Mouse (Mus musculus): ENCODE measurements around the gene Sncb.
A peak's percentile ranks its signal among the peaks of the same experiment; 100 is the strongest.

Sncb gene

GRCm38 (mm10) chr13:54783235-54783634, 16.8 kb upstream of the Sncb start:
- peak; percentile 93 for DNase-seq (ENCODE audit: low read depth, low spot score)

- DNase-seq (ENCODE audit: low read depth, low spot score), result no peak
Observed at GRCm38 (mm10) chr13:54781086-54781485, 14.7 kb upstream of the Sncb start.

- no peak for DNase-seq (ENCODE audit: low read depth, low spot score)
Observed at GRCm38 (mm10) chr13:54780592-54780991, 14.2 kb upstream of the Sncb start.

- no peak for DNase-seq (ENCODE audit: low read depth, low spot score)
Observed at GRCm38 (mm10) chr13:54767012-54767411, 617 bp upstream of the Sncb start.

- no peak for DNase-seq (ENCODE audit: low read depth, low spot score)
Observed at GRCm38 (mm10) chr13:54765281-54766191, 859 bp downstream of the Sncb start.

- DNase-seq (ENCODE audit: low read depth, low spot score), result no peak
Observed at GRCm38 (mm10) chr13:54760906-54761305, 5.5 kb downstream of the Sncb start.

GRCm38 (mm10) chr13:54760164-54760795, 6.1 kb downstream of the Sncb start:
- DNase-seq (ENCODE audit: low read depth, low spot score), result no peak

GRCm38 (mm10) chr13:54759496-54759895, 6.9 kb downstream of the Sncb start:
- DNase-seq (ENCODE audit: low read depth, low spot score), result no peak

GRCm38 (mm10) chr13:54758756-54759470, 7.5 kb downstream of the Sncb start:
- no peak for DNase-seq (ENCODE audit: low read depth, low spot score)

- peak; percentile 99 for DNase-seq (ENCODE audit: low read depth, low spot score)
Observed at GRCm38 (mm10) chr13:54758045-54758755, 8.2 kb downstream of the Sncb start.

GRCm38 (mm10) chr13:54757093-54757830, 9.1 kb downstream of the Sncb start:
- DNase-seq (ENCODE audit: low read depth, low spot score), result no peak

GRCm38 (mm10) chr13:54756156-54756712, 10.2 kb downstream of the Sncb start:
- DNase-seq (ENCODE audit: low read depth, low spot score), result no peak

- no peak for DNase-seq (ENCODE audit: low read depth, low spot score)
Observed at GRCm38 (mm10) chr13:54755201-54755830, 11.1 kb downstream of the Sncb start.

GRCm38 (mm10) chr13:54754169-54755080, 12.0 kb downstream of the Sncb start:
- no peak for DNase-seq (ENCODE audit: low read depth, low spot score)

GRCm38 (mm10) chr13:54753733-54754132, 12.7 kb downstream of the Sncb start:
- DNase-seq (ENCODE audit: low read depth, low spot score), result no peak

- DNase-seq (ENCODE audit: low read depth, low spot score), result no peak
Observed at GRCm38 (mm10) chr13:54752656-54753055, 13.7 kb downstream of the Sncb start.

- peak; percentile 54 for DNase-seq (ENCODE audit: low read depth, low spot score)
Observed at GRCm38 (mm10) chr13:54750699-54751098, 15.7 kb downstream of the Sncb start.

GRCm38 (mm10) chr13:54749864-54750411, 16.5 kb downstream of the Sncb start, which contains the start of gene Gprin1:
Gene Gprin1, minus strand, starts transcription at chr13:54749874.
- DNase-seq (ENCODE audit: low read depth, low spot score), result peak; percentile 26
